Mouse (Mus musculus) neural tube, embryonic 11.5 days (tissue): Measurements from ENCODE around the gene Pxn. TPM values are rescaled to one million over a fixed set of nuclear protein-coding genes. Genes with fewer than 3 reads are reported as not detected.

Experiments
- ATAC-seq: fragments of 200-750 bp; cut with Nextera tagmentation; 2 replicates; pipeline ENCODE4 v1.8.0; 2017; ENCODE audit warnings: moderate number of reproducible peaks, mild to moderate bottlenecking, moderate TSS enrichment, moderate library complexity; ENCODE audit not compliant: insufficient read depth, low FRiP score, low TSS enrichment
- DNase-seq: peaks from one replicate; pipeline ENCODE4 v3.0.0-alpha.2; 2015; ENCODE audit warnings: low spot score
- H3K27ac ChIP-seq: fragments of 300-500 bp; sonication (generic); 2 replicates; pipeline ENCODE4 v1.5.1; 2014; ENCODE audit warnings: low read depth, mild to moderate bottlenecking, low read length
- H3K27me3 ChIP-seq: fragments of 300-500 bp; sonication (generic); 2 replicates; pipeline ENCODE4 v1.6.1; 2014; ENCODE audit warnings: mild to moderate bottlenecking, low read length, mixed read lengths; ENCODE audit not compliant: control insufficient read depth, insufficient read depth
- H3K36me3 ChIP-seq: fragments of 300-500 bp; sonication (generic); 2 replicates; pipeline ENCODE4 v1.6.1; 2014; ENCODE audit warnings: mild to moderate bottlenecking, low read length, moderate library complexity, mixed read lengths; ENCODE audit not compliant: control insufficient read depth, insufficient read depth
- H3K4me1 ChIP-seq: fragments of 300-500 bp; sonication (generic); 2 replicates; pipeline ENCODE4 v1.6.1; 2014; ENCODE audit warnings: low read length, mixed read lengths; ENCODE audit not compliant: control insufficient read depth, insufficient read depth
- H3K4me2 ChIP-seq: fragments of 300-500 bp; sonication (generic); 2 replicates; pipeline ENCODE4 v1.6.1; 2014; ENCODE audit warnings: low read depth, mild to moderate bottlenecking, moderate library complexity
- H3K4me3 ChIP-seq: fragments of 300-500 bp; sonication (generic); 2 replicates; pipeline ENCODE4 v1.5.1; 2014; ENCODE audit warnings: low read depth, low read length
- H3K9ac ChIP-seq: fragments of 300-500 bp; sonication (generic); 2 replicates; pipeline ENCODE4 v1.6.1; 2014; ENCODE audit warnings: mild to moderate bottlenecking, low read length
- H3K9me3 ChIP-seq: fragments of 300-500 bp; sonication (generic); 2 replicates; pipeline ENCODE4 v1.6.1; 2016; ENCODE audit warnings: low read length; ENCODE audit not compliant: control insufficient read depth
- WGBS: fragments of 180-500 bp; shearing (Covaris S2); extraction: QIAGEN DNeasy Blood & Tissue Kit; methylation state at CpG from one replicate; pipeline ENCODE4 v1.1.7; 2014; 5-methylcytosine and 5-hydroxymethylcytosine counted together
- polyA plus RNA-seq: library from polyadenylated mRNA; unstranded; fragments of >200 nt; fragmentation: Nextera tagmentation; extraction: Ambion mirVana; gene quantifications from 2 replicates; pipeline ENCODE4 v1.2.1, GENCODE M21; 2014

Gene Pxn
- polyA plus RNA-seq, 1 experiment from 2014 or later: 13.3 TPM

DNA sequence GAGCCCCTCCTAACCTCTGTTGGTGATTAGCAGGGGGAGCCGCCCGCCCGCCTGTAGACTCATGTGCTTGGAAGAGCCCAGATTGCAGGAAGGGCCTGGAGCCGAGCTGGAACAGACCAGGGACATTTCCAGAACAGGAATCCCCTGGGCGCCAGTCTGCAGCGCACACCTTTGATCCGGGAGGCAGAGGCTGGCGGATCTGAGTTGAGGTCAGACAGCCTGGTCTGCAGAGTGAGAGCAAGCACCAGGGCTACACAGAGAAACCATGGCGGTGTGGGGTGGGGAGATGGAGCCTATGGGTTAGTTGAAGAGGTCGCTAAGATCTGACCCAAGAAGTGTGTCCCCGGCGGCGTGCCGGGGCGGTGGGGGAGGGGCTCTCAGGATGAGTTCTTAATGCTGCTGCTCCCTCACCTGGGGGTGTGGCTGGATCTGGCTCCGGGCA, 27.8 kb downstream of the Pxn start:
- Histone ChIP-seq H3K4me2 (no peak overlapping the region; the same call in 1 of the 2 replicates), H3K9me3 (no peaks in the 10 kb centered on the region), H3K4me3 (no peak overlapping the region), H3K27ac (peak overlapping the region; percentile 17; the same call in 1 of the 2 replicates), H3K27me3 (no peaks in the 10 kb centered on the region), H3K36me3 (no peaks in the 10 kb centered on the region), H3K9ac (no peak overlapping the region), H3K4me1 (peaks cover 31% of the 10 kb centered on the region)
- ATAC-seq (no peak), DNase-seq (no peak)
- WGBS: 15% methylated on average over 16 of the region's 16 CpGs

- Histone ChIP-seq H3K9me3 (no peaks in the 10 kb centered on the region), H3K36me3 (no peaks in the 10 kb centered on the region), H3K4me1 (peaks cover 26% of the 10 kb centered on the region), H3K27ac (peak overlapping the region; percentile 1; the same call in 1 of the 2 replicates), H3K27me3 (no peaks in the 10 kb centered on the region), H3K9ac (no peak overlapping the region), H3K4me3 (no peak overlapping the region), H3K4me2 (no peak overlapping the region)
- no peak for DNase-seq
- ATAC-seq: no peak
- WGBS: 53% methylated on average over 8 of the region's 8 CpGs
Observed at GRCm38 (mm10) chr5:115534856-115535255, 28.4 kb downstream of the Pxn start.

GRCm38 (mm10) chr5:115535635-115536034, 29.2 kb downstream of the Pxn start:
- no peak overlapping the region for H3K4me3 ChIP-seq
- DNase-seq: no peak
- no peaks in the 10 kb centered on the region for H3K27me3 ChIP-seq
- H3K36me3 ChIP-seq: no peaks in the 10 kb centered on the region
- H3K9me3 ChIP-seq: no peaks in the 10 kb centered on the region
- no peak overlapping the region for H3K4me2 ChIP-seq
- H3K4me1 ChIP-seq: peaks cover 20% of the 10 kb centered on the region
- WGBS: 27% methylated on average over 7 of the region's 7 CpGs
- H3K9ac ChIP-seq: no peak overlapping the region
- no peak overlapping the region for H3K27ac ChIP-seq
- ATAC-seq: no peak

DNA sequence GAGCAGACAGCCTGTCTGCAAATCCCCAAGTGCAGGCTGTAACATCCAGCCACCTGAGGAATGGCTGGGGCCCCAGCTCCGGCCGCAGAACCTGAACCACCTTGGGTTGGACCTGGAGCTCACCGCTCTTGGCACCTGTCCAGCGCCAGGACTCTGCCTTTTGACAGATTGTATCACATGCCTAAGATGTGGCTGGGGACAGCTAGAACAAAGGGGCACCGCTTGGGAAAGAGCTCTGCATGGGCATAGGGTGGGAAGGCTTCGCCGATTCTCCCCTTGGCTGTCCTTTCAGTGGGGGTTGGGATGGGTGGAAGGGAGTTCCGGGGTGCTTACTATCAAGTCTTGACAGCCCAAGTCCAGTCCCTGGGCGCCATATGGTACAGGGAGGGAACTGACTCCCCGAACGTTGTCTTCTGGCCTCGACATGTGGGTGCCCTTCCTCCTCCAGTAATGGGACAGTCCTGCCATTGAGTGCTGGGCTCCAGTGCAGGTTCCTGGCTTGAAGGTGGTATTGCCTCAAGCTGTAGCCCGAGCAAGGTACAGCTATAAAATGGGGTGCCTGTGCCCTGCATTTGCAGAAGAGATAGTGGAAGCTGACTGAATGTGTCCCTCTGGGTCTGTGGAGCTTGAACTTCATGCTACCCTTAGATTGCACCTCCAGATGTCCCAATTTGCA, 31.7 kb downstream of the Pxn start:
- ATAC-seq (no peak), DNase-seq (no peak)
- H3K9me3 ChIP-seq: no peaks in the 10 kb centered on the region
- no peaks in the 10 kb centered on the region for H3K27me3 ChIP-seq
- H3K9ac ChIP-seq: no peak overlapping the region
- H3K4me2 ChIP-seq: no peak overlapping the region
- no peaks in the 10 kb centered on the region for H3K36me3 ChIP-seq
- peaks cover 19% of the 10 kb centered on the region for H3K4me1 ChIP-seq
- H3K27ac ChIP-seq: no peak overlapping the region
- WGBS: 72% methylated on average over 13 of the region's 13 CpGs
- H3K4me3 ChIP-seq: no peak overlapping the region

DNA sequence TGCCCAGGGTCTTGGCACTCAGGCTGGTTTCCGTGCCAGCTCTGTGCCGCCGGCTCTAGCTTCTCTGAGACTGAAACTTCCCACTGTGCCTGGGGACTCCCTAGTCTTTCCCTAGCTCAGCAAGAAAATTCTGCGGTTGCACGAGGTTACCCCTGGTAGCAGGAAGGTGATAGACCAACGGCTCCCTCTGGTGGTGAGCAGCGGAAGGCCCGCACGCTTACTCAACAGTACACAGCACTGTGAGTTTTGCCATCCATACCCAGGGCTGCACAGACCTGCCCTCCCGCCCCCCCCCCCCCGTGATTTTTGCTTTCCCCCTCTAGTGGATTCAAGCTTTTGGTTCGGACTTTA, 32.2 kb downstream of the Pxn start:
- H3K27me3 ChIP-seq: no peaks in the 10 kb centered on the region
- H3K27ac ChIP-seq: no peak overlapping the region
- no peak overlapping the region for H3K9ac ChIP-seq
- DNase-seq (peak; percentile 89), ATAC-seq (peak; percentile 74; the same call in 1 of the 2 replicates)
- H3K4me1 ChIP-seq: peaks cover 25% of the 10 kb centered on the region
- no peak overlapping the region for H3K4me2 ChIP-seq
- no peak overlapping the region for H3K4me3 ChIP-seq
- H3K36me3 ChIP-seq: no peaks in the 10 kb centered on the region
- no peaks in the 10 kb centered on the region for H3K9me3 ChIP-seq
- WGBS: 2% methylated on average over 12 of the region's 12 CpGs

GRCm38 (mm10) chr5:115542635-115543384, 36.3 kb downstream of the Pxn start:
- DNase-seq: no peak
- no peaks in the 10 kb centered on the region for H3K27me3 ChIP-seq
- peak overlapping the region; percentile 22; the same call in 1 of the 2 replicates for H3K9ac ChIP-seq
- H3K27ac ChIP-seq: no peak overlapping the region
- H3K4me1 ChIP-seq: peaks cover 18% of the 10 kb centered on the region
- H3K4me2 ChIP-seq: no peak overlapping the region; the same call in 1 of the 2 replicates
- no peak overlapping the region for H3K4me3 ChIP-seq
- no peaks in the 10 kb centered on the region for H3K9me3 ChIP-seq
- ATAC-seq: no peak
- 55% methylated on average over 19 of the region's 19 CpGs for WGBS
- no peaks in the 10 kb centered on the region; the same call in 1 of the 2 replicates for H3K36me3 ChIP-seq

DNA sequence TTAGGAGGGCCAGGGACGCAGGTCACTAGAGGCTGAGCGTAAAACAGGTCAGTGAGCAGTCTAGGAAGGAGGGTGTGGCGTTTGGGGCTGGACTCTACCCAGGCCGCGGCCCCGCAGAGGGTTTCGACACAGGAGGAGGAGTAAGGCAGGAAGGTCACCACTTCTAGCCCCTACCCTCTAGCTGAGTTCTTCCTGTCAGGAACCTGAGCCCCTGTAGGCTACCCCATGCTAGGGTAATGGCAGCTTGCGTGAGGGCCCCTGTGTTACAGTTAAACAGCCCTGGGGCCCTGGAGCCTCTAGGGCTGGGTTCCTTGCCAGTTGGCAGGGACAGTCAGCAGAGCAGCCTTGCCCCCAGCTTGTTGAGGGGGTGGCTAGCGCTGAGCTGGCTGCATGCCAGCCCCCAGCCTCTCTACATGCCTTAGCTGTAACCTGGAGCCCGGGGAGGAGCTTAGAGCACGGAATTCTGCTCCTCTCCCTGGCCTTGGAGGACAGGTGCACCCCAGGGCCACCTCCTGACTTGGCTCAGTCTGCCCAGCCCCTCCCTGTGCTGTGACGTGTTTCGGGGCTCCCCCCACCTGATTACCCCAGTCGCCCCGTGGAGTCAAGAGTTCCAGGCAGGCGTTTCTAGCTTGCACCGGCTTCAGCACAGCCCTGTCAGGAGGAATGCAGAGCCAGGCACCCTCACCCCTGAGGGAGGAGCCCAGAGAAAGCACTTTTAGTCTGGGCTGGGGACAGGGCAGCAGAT, 37.2 kb downstream of the Pxn start:
- no peak overlapping the region for H3K9ac ChIP-seq
- WGBS: 68% methylated on average over 17 of the region's 17 CpGs
- H3K36me3 ChIP-seq: no peaks in the 10 kb centered on the region; the same call in 1 of the 2 replicates
- H3K27me3 ChIP-seq: no peaks in the 10 kb centered on the region
- no peak overlapping the region for H3K27ac ChIP-seq
- DNase-seq (no peak), ATAC-seq (no peak)
- no peak overlapping the region for H3K4me2 ChIP-seq
- no peaks in the 10 kb centered on the region for H3K9me3 ChIP-seq
- H3K4me3 ChIP-seq: no peak overlapping the region
- peaks cover 15% of the 10 kb centered on the region; the same call in 1 of the 2 replicates for H3K4me1 ChIP-seq

- Histone ChIP-seq H3K4me1 (peaks cover 15% of the 10 kb centered on the region; the same call in 1 of the 2 replicates), H3K4me3 (no peak overlapping the region), H3K9ac (no peak overlapping the region; the same call in 1 of the 2 replicates), H3K27ac (no peak overlapping the region), H3K36me3 (no peaks in the 10 kb centered on the region; the same call in 1 of the 2 replicates), H3K27me3 (no peaks in the 10 kb centered on the region), H3K4me2 (no peak overlapping the region), H3K9me3 (no peaks in the 10 kb centered on the region)
- WGBS: 60% methylated on average over 18 of the region's 18 CpGs
- DNase-seq (no peak), ATAC-seq (no peak)
Observed at GRCm38 (mm10) chr5:115544655-115545185, 38.2 kb downstream of the Pxn start.
